Mouse (Mus musculus) midbrain, embryonic 12.5 days (tissue): ENCODE measurements at regions not wholly inside any gene's neighbourhood (a gene's known extent, or its start where the extent isn't known, plus 50 kb on each side); places are given as distances from the start of the nearest gene placed in this dataset.
A peak's percentile ranks its signal among the peaks of the same experiment; 100 is the strongest.
"Not testable (repeated sequence)": the region's sequence is repeated elsewhere in the genome, so short reads cannot be mapped to it uniquely, and the experiment has no call there.

Source experiments
- ATAC-seq: fragments of 200-750 bp; cut with Nextera tagmentation; 2 replicates; pipeline ENCODE4 v1.8.0; 2017; ENCODE audit warnings: low read depth, moderate TSS enrichment, moderate library complexity; ENCODE audit not compliant: low FRiP score
- H3K27ac ChIP-seq: fragments of 300-500 bp; sonication (generic); replicated peaks from 2 replicates; pipeline ENCODE4 v1.5.1; 2016; ENCODE audit warnings: mild to moderate bottlenecking
- H3K27me3 ChIP-seq: fragments of 300-500 bp; sonication (generic); 2 replicates; pipeline ENCODE4 v1.6.1; 2016; ENCODE audit warnings: mild to moderate bottlenecking
- H3K36me3 ChIP-seq: fragments of 300-500 bp; sonication (generic); 2 replicates; pipeline ENCODE4 v1.6.1; 2016
- H3K4me1 ChIP-seq: fragments of 300-500 bp; sonication (generic); 2 replicates; pipeline ENCODE4 v1.6.1; 2016
- H3K4me2 ChIP-seq: fragments of 300-500 bp; sonication (generic); replicated peaks from 2 replicates; pipeline ENCODE4 v1.6.1; 2016; ENCODE audit warnings: mild to moderate bottlenecking, moderate library complexity
- H3K4me3 ChIP-seq: fragments of 300-500 bp; sonication (generic); 2 replicates; pipeline ENCODE4 v1.5.1; 2016; ENCODE audit warnings: mild to moderate bottlenecking
- H3K9ac ChIP-seq: fragments of 300-500 bp; sonication (generic); replicated peaks from 2 replicates; pipeline ENCODE4 v1.6.1; 2016; ENCODE audit warnings: mild to moderate bottlenecking, moderate library complexity
- H3K9me3 ChIP-seq: fragments of 300-500 bp; sonication (generic); 2 replicates; pipeline ENCODE4 v1.6.1; 2016; ENCODE audit warnings: mild to moderate bottlenecking
- WGBS: fragments of 180-500 bp; shearing (Covaris S2); methylation state at CpG from one replicate; pipeline ENCODE4 v1.1.7; 2016; 5-methylcytosine and 5-hydroxymethylcytosine counted together

DNA sequence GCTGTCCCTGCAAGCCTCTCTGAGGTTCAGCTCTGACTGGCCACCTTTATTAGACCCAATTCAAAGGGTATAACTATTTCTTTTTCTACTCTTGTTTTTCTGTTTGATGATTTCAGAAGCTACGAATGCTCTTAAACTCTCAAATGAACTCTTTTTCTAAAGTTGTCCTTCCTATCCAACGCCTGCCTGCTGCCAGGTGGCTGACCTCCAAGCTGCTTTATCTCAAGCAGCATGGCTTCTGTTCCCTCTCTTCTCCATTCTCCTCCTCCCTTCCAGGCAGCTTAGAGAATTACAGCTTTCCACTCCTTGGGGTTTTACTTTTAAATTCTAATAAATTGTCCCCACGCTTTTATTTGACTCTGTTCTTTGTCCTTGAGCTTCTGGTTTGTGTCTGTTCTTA, 196.9 kb upstream of the Irak1bp1 start:
- Histone ChIP-seq H3K4me2 (no peak overlapping the region), H3K4me1 (no peaks in the 10 kb centered on the region), H3K36me3 (no peaks in the 10 kb centered on the region), H3K27ac (no peak overlapping the region), H3K4me3 (no peak overlapping the region), H3K9me3 (no peaks in the 10 kb centered on the region), H3K27me3 (no peaks in the 10 kb centered on the region), H3K9ac (no peak overlapping the region)
- 86% methylated on average over 3 of the region's 3 CpGs for WGBS
- no peak for ATAC-seq

GRCm38 (mm10) chr9:82640277-82640676, 189.1 kb upstream of the Irak1bp1 start:
- WGBS = 88% methylated on average over 2 of the region's 2 CpGs
- H3K27me3 ChIP-seq = no peaks in the 10 kb centered on the region
- no peak for ATAC-seq
- no peak overlapping the region for H3K4me3 ChIP-seq
- no peaks in the 10 kb centered on the region for H3K9me3 ChIP-seq
- no peaks in the 10 kb centered on the region for H3K4me1 ChIP-seq
- H3K36me3 ChIP-seq = no peaks in the 10 kb centered on the region
- H3K4me2 ChIP-seq = no peak overlapping the region
- no peak overlapping the region for H3K27ac ChIP-seq
- H3K9ac ChIP-seq = no peak overlapping the region

DNA sequence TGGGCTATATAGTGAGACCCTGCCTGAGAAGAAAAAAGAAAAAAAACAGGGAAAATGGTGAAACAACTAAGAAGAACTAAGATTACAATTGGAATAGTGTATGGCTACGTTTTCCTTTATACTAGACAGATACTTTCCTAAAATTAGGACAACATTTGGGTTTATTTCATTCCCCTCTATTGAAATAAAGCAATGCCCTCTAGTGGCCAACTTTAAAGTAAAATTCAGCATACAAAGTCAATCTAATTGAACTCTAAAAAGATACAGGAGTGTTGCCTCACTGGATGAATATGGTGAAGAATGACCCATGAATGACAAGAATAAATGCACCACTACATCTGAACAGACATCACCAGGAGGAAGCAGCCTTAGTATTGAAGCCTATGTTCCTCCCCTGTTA, 185.4 kb upstream of the Irak1bp1 start:
- no peaks in the 10 kb centered on the region for H3K9me3 ChIP-seq
- H3K36me3 ChIP-seq = no peaks in the 10 kb centered on the region
- H3K4me2 ChIP-seq = no peak overlapping the region
- no peak overlapping the region for H3K4me3 ChIP-seq
- no peaks in the 10 kb centered on the region for H3K27me3 ChIP-seq
- no peaks in the 10 kb centered on the region for H3K4me1 ChIP-seq
- H3K9ac ChIP-seq = no peak overlapping the region
- H3K27ac ChIP-seq = no peak overlapping the region
- ATAC-seq = no peak
- WGBS = 28% methylated on average over 1 of the region's 1 CpGs

DNA sequence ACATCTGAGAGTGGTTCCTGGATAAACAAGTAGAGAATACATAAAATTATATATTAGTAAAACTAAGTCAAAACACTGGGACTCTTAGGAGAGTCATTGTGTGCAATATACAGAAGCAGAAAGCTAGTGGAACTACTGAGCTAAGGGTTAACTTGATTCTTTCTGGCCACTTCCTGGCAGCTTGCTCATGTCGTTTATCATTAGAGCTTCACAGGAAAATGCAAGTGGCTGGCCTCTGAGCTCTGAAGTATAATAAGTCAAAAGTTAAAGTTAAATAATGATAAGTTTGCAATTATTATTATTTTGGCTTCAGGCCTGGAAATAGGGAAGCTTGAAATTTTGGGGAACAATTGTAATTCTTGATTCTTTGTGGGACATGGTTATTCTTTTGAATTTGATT, 173.8 kb upstream of the Irak1bp1 start:
- not testable (repeated sequence) for H3K27me3 ChIP-seq, H3K9ac ChIP-seq, H3K9me3 ChIP-seq, H3K36me3 ChIP-seq, H3K27ac ChIP-seq, H3K4me3 ChIP-seq, H3K4me2 ChIP-seq, ATAC-seq, H3K4me1 ChIP-seq
- WGBS = 48% methylated on average over 1 of the region's 1 CpGs

DNA sequence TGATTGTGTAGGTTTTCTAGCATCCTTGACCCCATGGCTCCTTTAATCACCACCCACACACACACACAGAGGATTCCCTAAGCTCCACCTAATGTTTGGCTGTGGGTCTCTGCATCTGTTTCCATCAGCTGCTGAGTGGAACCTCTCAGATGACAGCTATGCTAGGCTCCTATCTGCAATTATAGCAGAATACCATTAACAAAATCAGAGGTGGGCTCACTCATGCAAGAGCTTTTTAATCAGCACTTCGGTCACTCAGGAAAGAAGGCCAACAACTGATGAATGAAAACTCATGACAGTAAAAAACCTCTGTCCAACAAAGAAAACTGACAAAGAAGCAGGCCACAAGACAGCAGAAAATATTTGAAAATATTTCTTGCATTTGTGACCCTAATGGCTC, 147.1 kb upstream of the Irak1bp1 start:
- H3K4me1 ChIP-seq = no peaks in the 10 kb centered on the region
- no peak overlapping the region for H3K9ac ChIP-seq
- H3K4me3 ChIP-seq = no peak overlapping the region
- H3K27me3 ChIP-seq = no peaks in the 10 kb centered on the region
- no peak overlapping the region for H3K27ac ChIP-seq
- H3K9me3 ChIP-seq = no peaks in the 10 kb centered on the region; the same call in 1 of the 2 replicates
- no peak overlapping the region for H3K4me2 ChIP-seq
- ATAC-seq = no peak
- no peaks in the 10 kb centered on the region for H3K36me3 ChIP-seq
- WGBS = 88% methylated on average over 1 of the region's 1 CpGs

DNA sequence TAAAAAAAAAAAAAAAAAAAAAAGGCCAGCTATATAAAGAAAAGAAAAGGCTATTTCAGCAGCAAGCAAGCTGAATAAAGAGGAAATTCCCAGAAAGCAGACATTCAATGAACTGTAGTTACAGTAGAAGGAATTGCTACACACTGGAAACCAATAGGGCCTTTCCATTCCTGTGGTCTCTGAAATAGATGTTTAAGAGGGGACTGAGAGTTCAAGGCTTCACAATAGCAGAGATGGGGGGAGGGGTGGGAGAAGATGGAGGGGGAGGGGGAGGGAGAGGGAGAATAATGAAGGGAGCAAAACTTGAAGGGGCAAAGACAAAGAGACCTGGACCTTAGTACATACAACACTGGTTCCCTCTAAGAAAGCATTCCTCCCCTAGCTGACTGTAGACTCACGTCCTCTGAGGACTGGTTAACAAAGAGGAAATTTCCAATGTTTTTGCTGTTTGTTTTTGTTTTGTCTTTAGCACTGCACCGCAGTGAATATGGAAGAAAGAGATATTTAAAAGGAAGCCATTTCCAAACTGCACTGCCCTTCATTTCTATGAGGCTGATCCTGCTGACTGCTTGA, 119.8 kb upstream of the Irak1bp1 start:
- no peak overlapping the region for H3K9ac ChIP-seq
- no peak overlapping the region for H3K27ac ChIP-seq
- WGBS = 44% methylated on average over 2 of the region's 2 CpGs
- no peak overlapping the region for H3K4me2 ChIP-seq
- peak; percentile 47 for ATAC-seq
- H3K27me3 ChIP-seq = no peaks in the 10 kb centered on the region
- H3K36me3 ChIP-seq = no peaks in the 10 kb centered on the region
- no peaks in the 10 kb centered on the region for H3K9me3 ChIP-seq
- H3K4me1 ChIP-seq = peaks cover 8% of the 10 kb centered on the region; the same call in 1 of the 2 replicates
- no peak overlapping the region for H3K4me3 ChIP-seq

DNA sequence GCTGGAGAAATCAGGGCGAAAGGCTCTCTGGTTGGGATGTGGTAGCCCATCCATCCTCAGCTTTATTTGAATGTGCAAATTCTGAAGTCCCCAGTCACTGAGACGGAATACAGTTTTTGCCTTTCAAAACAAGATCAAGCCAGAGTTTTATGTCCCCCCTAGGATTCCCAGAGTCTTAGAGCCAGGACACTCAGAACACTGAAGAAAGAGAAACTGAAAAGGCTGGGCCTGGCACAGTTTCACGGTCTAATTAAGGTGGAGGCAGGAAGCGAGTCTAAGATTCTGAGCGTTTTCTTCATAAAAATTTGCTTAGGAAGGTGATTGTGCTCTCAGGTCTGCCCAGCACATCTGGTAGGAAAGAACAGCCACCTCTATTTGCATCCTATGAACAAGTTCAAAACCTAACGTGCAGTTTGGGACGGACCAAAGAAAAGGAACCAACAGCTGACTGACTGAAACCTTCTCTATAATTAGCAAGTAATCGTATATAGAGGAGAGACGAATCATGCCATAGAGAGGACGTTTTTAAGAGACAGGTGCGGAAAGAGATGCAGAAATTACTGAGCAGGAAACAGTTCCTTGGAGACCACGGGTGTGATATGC, 119.2 kb upstream of the Irak1bp1 start:
- Histone ChIP-seq H3K4me2 (no peak overlapping the region), H3K27me3 (no peaks in the 10 kb centered on the region), H3K4me3 (no peak overlapping the region), H3K4me1 (peaks cover 8% of the 10 kb centered on the region; the same call in 1 of the 2 replicates), H3K27ac (no peak overlapping the region), H3K9ac (no peak overlapping the region), H3K9me3 (no peaks in the 10 kb centered on the region), H3K36me3 (no peaks in the 10 kb centered on the region)
- 77% methylated on average over 12 of the region's 12 CpGs for WGBS
- ATAC-seq = peak; percentile 21; the same call in 1 of the 2 replicates

GRCm38 (mm10) chr9:82710945-82711516, 118.3 kb upstream of the Irak1bp1 start:
- Histone ChIP-seq H3K9ac (no peak overlapping the region), H3K36me3 (no peaks in the 10 kb centered on the region), H3K27ac (no peak overlapping the region), H3K4me2 (no peak overlapping the region), H3K4me3 (no peak overlapping the region), H3K4me1 (peaks cover 8% of the 10 kb centered on the region; the same call in 1 of the 2 replicates), H3K9me3 (no peaks in the 10 kb centered on the region), H3K27me3 (no peaks in the 10 kb centered on the region)
- WGBS = 72% methylated on average over 6 of the region's 6 CpGs
- ATAC-seq = no peak

DNA sequence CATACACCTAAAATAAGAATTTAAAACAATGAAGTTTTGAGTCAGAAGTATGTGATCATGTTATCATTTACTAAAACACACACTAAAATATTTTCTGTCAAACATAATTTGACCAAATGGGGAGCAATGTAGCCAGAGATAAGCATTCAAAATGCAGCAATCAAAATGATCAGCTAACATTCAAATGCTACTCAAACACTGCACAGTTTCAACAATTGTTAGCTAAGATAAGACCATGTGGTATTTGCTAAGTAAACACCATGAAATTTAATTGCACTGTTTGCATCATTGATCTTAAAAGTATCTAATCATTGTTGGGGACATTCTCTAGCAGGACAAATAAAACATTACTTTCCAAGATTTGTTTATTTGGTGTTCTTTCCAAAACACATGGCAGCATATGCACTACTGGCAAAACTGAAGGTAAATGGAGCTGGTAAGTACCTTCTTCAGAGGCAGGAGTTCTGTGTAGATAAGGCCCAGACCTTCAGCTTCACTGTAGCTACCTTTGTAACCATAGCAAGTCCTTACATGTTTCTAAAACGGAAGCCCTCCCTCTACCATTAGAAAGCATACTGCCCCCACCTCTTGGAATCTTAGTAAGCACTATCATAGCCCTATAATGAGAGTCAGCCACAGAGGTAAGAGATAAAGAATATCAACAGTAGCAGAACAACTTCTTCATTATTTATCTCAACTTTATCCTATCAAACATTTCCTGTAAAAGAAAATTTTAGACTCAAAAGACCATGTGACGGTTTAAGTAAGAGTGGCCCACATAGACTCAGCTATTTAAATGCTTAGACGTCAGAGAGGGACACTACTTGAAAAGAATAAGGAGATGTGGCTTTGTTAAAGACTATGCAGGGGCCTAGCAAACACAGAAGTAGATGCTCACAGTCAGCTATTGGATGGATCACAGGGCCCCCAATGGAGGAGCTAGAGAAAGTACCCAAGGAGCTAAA, 116.3 kb upstream of the Irak1bp1 start:
- Histone ChIP-seq H3K4me1 (peaks cover 8% of the 10 kb centered on the region; the same call in 1 of the 2 replicates), H3K4me3 (no peak overlapping the region), H3K27me3 (no peaks in the 10 kb centered on the region), H3K9me3 (no peaks in the 10 kb centered on the region), H3K9ac (no peak overlapping the region), H3K4me2 (no peak overlapping the region), H3K36me3 (no peaks in the 10 kb centered on the region), H3K27ac (no peak overlapping the region)
- WGBS = 91% methylated on average over 3 of the region's 3 CpGs
- no peak for ATAC-seq

DNA sequence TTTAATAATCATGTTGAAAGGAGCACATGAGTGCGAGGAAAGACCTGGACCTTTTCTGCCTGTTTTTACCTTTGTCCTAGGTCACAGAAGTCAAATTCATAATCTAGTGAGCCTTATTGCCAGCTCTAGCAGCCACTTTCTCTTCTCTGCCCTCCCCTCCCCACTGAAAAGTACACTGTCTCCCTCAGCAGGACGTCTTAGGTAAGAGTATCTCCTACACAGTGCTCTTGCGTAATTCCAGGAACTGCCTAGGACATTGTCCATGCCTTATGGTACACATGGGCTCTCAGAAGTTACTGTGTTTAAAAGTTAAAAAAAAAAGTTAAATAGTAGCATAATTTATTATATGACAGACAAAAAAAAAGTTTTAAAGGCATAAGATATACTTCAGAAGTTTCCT, 100.7 kb upstream of the Irak1bp1 start:
- Histone ChIP-seq H3K27ac (no peak overlapping the region), H3K4me2 (no peak overlapping the region), H3K27me3 (no peaks in the 10 kb centered on the region), H3K9me3 (no peaks in the 10 kb centered on the region), H3K36me3 (no peaks in the 10 kb centered on the region), H3K4me3 (no peak overlapping the region), H3K4me1 (no peaks in the 10 kb centered on the region), H3K9ac (no peak overlapping the region)
- WGBS = 73% methylated on average over 3 of the region's 3 CpGs
- ATAC-seq = no peak

DNA sequence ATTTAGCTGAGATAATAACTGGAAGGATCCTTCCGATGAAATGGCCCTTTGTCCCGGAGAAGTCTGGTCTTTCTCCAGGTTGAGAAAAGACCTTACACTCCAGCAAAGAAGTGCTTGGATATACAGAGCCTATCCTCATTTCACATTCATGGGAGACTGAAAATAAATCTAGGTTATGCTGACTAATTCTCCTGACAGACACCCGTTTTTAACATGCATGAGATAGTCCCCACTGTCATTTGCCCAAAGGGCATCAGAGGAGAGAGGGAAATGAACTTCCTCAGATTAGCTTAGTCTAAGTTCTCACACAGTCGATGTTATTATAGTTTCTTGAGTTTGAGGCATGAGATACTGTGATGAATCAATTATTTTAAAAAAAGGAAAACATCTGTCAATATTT, 99.7 kb upstream of the Irak1bp1 start:
- no peak; the same call in 1 of the 2 replicates for ATAC-seq

More for the DNA sequence above, 99.7 kb upstream of the Irak1bp1 start:
- Histone ChIP-seq H3K9me3 (no peaks in the 10 kb centered on the region), H3K4me1 (no peaks in the 10 kb centered on the region), H3K27me3 (no peaks in the 10 kb centered on the region), H3K4me3 (no peak overlapping the region), H3K27ac (no peak overlapping the region), H3K36me3 (no peaks in the 10 kb centered on the region), H3K9ac (no peak overlapping the region), H3K4me2 (no peak overlapping the region)
- 77% methylated on average over 4 of the region's 4 CpGs for WGBS
